Mouse (Mus musculus) MEL (cell line): Measurements from ENCODE around the gene Gm10577. TPM values are rescaled to one million over a fixed set of nuclear protein-coding genes. Genes with fewer than 3 reads are reported as not detected.

Experiments
- DNase-seq: peaks from one replicate; pipeline ENCODE4 v3.0.0; 2011; ENCODE audit warnings: low read depth, low spot score
- H3K27ac ChIP-seq: 2 replicates; pipeline ENCODE4 v1.5.1; 2012; ENCODE audit warnings: low read depth, mild to moderate bottlenecking, control low read depth, low read length, moderate library complexity; ENCODE audit not compliant: control insufficient read depth
- H3K27me3 ChIP-seq, 2 experiments: fragments of 150-350 bp in 1 of 2; sonication (generic) in 1 of 2; 2 replicates each; pipeline ENCODE4 v1.6.1; 2012; ENCODE audit warnings: low read length in 2 of 2, mild to moderate bottlenecking in 2 of 2, improper control_type of control experiment in 1 of 2, moderate library complexity in 1 of 2; ENCODE audit not compliant: insufficient read depth in 2 of 2, control insufficient read depth in 1 of 2
- H3K36me3 ChIP-seq, 2 experiments: 2 replicates each; pipeline ENCODE4 v1.6.1; 2012 to 2014; ENCODE audit warnings: low read length in 2 of 2, improper control_type of control experiment in 1 of 2, inconsistent platforms in 1 of 2, mild to moderate bottlenecking in 1 of 2; ENCODE audit not compliant: insufficient read depth in 2 of 2, control insufficient read depth in 1 of 2
- H3K4me1 ChIP-seq, 2 experiments: fragments of 150-350 bp in 1 of 2; sonication (generic) in 1 of 2; 2 replicates each; pipeline ENCODE4 v1.6.1; 2012; ENCODE audit warnings: low read length in 2 of 2, improper control_type of control experiment in 1 of 2, mild to moderate bottlenecking in 1 of 2; ENCODE audit not compliant: insufficient read depth in 2 of 2, control insufficient read depth in 1 of 2
- H3K4me3 ChIP-seq, 2 experiments: fragments of 150-350 bp in 1 of 2; sonication (generic) in 1 of 2; 2 replicates each; pipeline ENCODE4 v1.5.1; 2012; ENCODE audit warnings: low read depth in 2 of 2, low read length in 2 of 2, mild to moderate bottlenecking in 2 of 2, moderate library complexity in 2 of 2, control low read depth in 1 of 2, improper control_type of control experiment in 1 of 2; ENCODE audit not compliant: control insufficient read depth in 1 of 2, insufficient read depth in 1 of 2
- H3K79me2 ChIP-seq: 2 replicates; pipeline ENCODE4 v1.6.1; 2012; ENCODE audit warnings: mild to moderate bottlenecking, low read length, moderate library complexity; ENCODE audit not compliant: control insufficient read depth, poor library complexity, insufficient read depth
- H3K9ac ChIP-seq: 2 replicates; pipeline ENCODE4 v1.6.1; 2012; ENCODE audit warnings: low read depth, mild to moderate bottlenecking, control low read depth, low read length, moderate library complexity; ENCODE audit not compliant: control insufficient read depth, poor library complexity, severe bottlenecking
- H3K9me3 ChIP-seq: fragments of 150-350 bp; sonication (generic); replicated peaks from 2 replicates; pipeline ENCODE4 v1.6.1; 2012; ENCODE audit warnings: mild to moderate bottlenecking, low read length, improper control_type of control experiment, moderate library complexity; ENCODE audit not compliant: insufficient read depth
- BHLHE40 ChIP-seq: IDR thresholded peaks from 2 replicates; pipeline ENCODE4 v1.6.1; 2012; ENCODE audit warnings: low read depth, mild to moderate bottlenecking, inconsistent platforms, low read length, improper control_type of control experiment, borderline replicate concordance
- CHD1 ChIP-seq: IDR thresholded peaks from 2 replicates; pipeline ENCODE4 v1.6.1; 2012; ENCODE audit warnings: low read depth, mild to moderate bottlenecking, inconsistent platforms, low read length, improper control_type of control experiment
- CTCF ChIP-seq, 3 experiments: IDR thresholded peaks in 2 of 3; conservative IDR thresholded peaks in 1 of 3; 2 replicates each; pipeline ENCODE4 v1.5.1; 2011 to 2012; ENCODE audit warnings: low read length in 3 of 3, low read depth in 2 of 3, mild to moderate bottlenecking in 2 of 3, improper control_type of control experiment in 1 of 3, inconsistent platforms in 1 of 3, mixed read lengths in 1 of 3, moderate library complexity in 1 of 3; ENCODE audit not compliant: control insufficient read depth in 1 of 3, insufficient read depth in 1 of 3, poor library complexity in 1 of 3, severe bottlenecking in 1 of 3
- EP300 ChIP-seq, 2 experiments: IDR thresholded peaks; 2 replicates each; pipeline ENCODE4 v1.6.1; 2011; ENCODE audit warnings: improper control_type of control experiment in 2 of 2, low read length in 2 of 2, low read depth in 1 of 2, mild to moderate bottlenecking in 1 of 2
- GATA1 ChIP-seq: IDR thresholded peaks from 2 replicates; pipeline ENCODE4 v1.6.1; 2011; ENCODE audit warnings: low read depth, low read length, improper control_type of control experiment
- HCFC1 ChIP-seq: IDR thresholded peaks from 2 replicates; pipeline ENCODE4 v1.6.1; 2012; ENCODE audit warnings: low read depth, mild to moderate bottlenecking, inconsistent platforms, low read length, improper control_type of control experiment, moderate library complexity
- JUND ChIP-seq: IDR thresholded peaks from 2 replicates; pipeline ENCODE4 v1.6.1; 2011; ENCODE audit warnings: low read depth, mild to moderate bottlenecking, improper control_type of control experiment, low read length
- MAFK ChIP-seq: IDR thresholded peaks from 2 replicates; pipeline ENCODE4 v1.6.1; 2011; ENCODE audit warnings: low read depth, mild to moderate bottlenecking, low read length, improper control_type of control experiment, borderline replicate concordance
- MAZ ChIP-seq: IDR thresholded peaks from 2 replicates; pipeline ENCODE4 v1.6.1; 2012; ENCODE audit warnings: low read depth, mild to moderate bottlenecking, inconsistent platforms, low read length, improper control_type of control experiment
- MEF2A ChIP-seq: IDR thresholded peaks from 2 replicates; pipeline ENCODE4 v1.6.1; 2014; ENCODE audit warnings: low read depth, mild to moderate bottlenecking, inconsistent platforms, low read length, improper control_type of control experiment; ENCODE audit not compliant: poor library complexity, insufficient replicate concordance, severe bottlenecking; ENCODE audit errors: extremely low read depth
- MYB ChIP-seq: IDR thresholded peaks from 2 replicates; pipeline ENCODE4 v1.6.1; 2011; ENCODE audit warnings: mild to moderate bottlenecking, low read depth, low read length, improper control_type of control experiment
- NRF1 ChIP-seq: IDR thresholded peaks from 2 replicates; pipeline ENCODE4 v1.6.1; 2014; ENCODE audit warnings: low read depth, mild to moderate bottlenecking, inconsistent platforms, low read length, improper control_type of control experiment, moderate library complexity; ENCODE audit not compliant: poor library complexity, insufficient read depth, severe bottlenecking
- POLR2AphosphoS2 ChIP-seq: IDR thresholded peaks from 2 replicates; pipeline ENCODE4 v1.6.1; 2011; ENCODE audit warnings: low read length, improper control_type of control experiment
- POLR2AphosphoS5 ChIP-seq: IDR thresholded peaks from 2 replicates; pipeline ENCODE4 v1.6.1; 2012; ENCODE audit warnings: low read depth, borderline replicate concordance, mild to moderate bottlenecking, inconsistent platforms, low read length, moderate library complexity, mixed read lengths
- RAD21 ChIP-seq: IDR thresholded peaks from 2 replicates; pipeline ENCODE4 v1.6.1; 2011; ENCODE audit warnings: mild to moderate bottlenecking, low read depth, low read length, improper control_type of control experiment
- SIN3A ChIP-seq: IDR thresholded peaks from 2 replicates; pipeline ENCODE4 v1.6.1; 2012; ENCODE audit warnings: low read length, improper control_type of control experiment, inconsistent platforms
- SMC3 ChIP-seq: IDR thresholded peaks from 2 replicates; pipeline ENCODE4 v1.6.1; 2011; ENCODE audit warnings: low read depth, low read length, improper control_type of control experiment
- TAL1 ChIP-seq: IDR thresholded peaks from 2 replicates; pipeline ENCODE4 v1.6.1; 2012; ENCODE audit warnings: mild to moderate bottlenecking, inconsistent platforms, low read length, moderate library complexity, mixed read lengths
- TBP ChIP-seq: IDR thresholded peaks from 2 replicates; pipeline ENCODE4 v1.8.0; 2011; ENCODE audit warnings: low read depth, low read length, improper control_type of control experiment
- TCF12 ChIP-seq: IDR thresholded peaks from 2 replicates; pipeline ENCODE4 v1.6.1; 2014; ENCODE audit warnings: low read depth, mild to moderate bottlenecking, inconsistent platforms, low read length, improper control_type of control experiment, moderate library complexity
- UBTF ChIP-seq: IDR thresholded peaks from 2 replicates; pipeline ENCODE4 v1.6.1; 2012; ENCODE audit warnings: low read depth, mild to moderate bottlenecking, inconsistent platforms, low read length, improper control_type of control experiment, moderate library complexity, borderline replicate concordance; ENCODE audit not compliant: insufficient read depth
- USF1 ChIP-seq: IDR thresholded peaks from 2 replicates; pipeline ENCODE4 v1.6.1; 2014; ENCODE audit warnings: low read depth, mild to moderate bottlenecking, inconsistent platforms, low read length, improper control_type of control experiment, moderate library complexity
- ZC3H11A ChIP-seq: IDR thresholded peaks from 2 replicates; pipeline ENCODE4 v1.6.1; 2012; ENCODE audit warnings: low read depth, mild to moderate bottlenecking, inconsistent platforms, low read length, improper control_type of control experiment
- ZMIZ1 ChIP-seq: IDR thresholded peaks from 2 replicates; pipeline ENCODE4 v1.6.1; 2012; ENCODE audit warnings: low read depth, mild to moderate bottlenecking, inconsistent platforms, low read length, improper control_type of control experiment, moderate library complexity
- ZNF384 ChIP-seq: IDR thresholded peaks from 2 replicates; pipeline ENCODE4 v1.6.1; 2012; ENCODE audit warnings: low read depth, mild to moderate bottlenecking, inconsistent platforms, low read length, improper control_type of control experiment
- polyA plus RNA-seq, 2 experiments: library from polyadenylated mRNA; stranded (reverse) in 1 of 2; unstranded in 1 of 2; fragments of >175 nt in 1 of 2; fragments of >200 nt in 1 of 2; gene quantifications; 2 replicates each; pipeline versions ENCODE4 v1.2.1 to v1.2.4; 2012; ENCODE audit warnings: low replicate concordance in 2 of 2, low read depth in 1 of 2; ENCODE audit not compliant: insufficient read length in 2 of 2, insufficient read depth in 1 of 2, missing spikeins in 1 of 2
- total RNA-seq: library from RNA; depleted of rRNA; stranded (reverse); fragments of 300-350 nt; gene quantifications from 2 replicates; pipeline ENCODE4 v1.2.3, GENCODE M21; 2012; rRNA removed

Gene Gm10577
- total RNA-seq (not detected in 2 replicates), polyA plus RNA-seq (not detected)

DNA sequence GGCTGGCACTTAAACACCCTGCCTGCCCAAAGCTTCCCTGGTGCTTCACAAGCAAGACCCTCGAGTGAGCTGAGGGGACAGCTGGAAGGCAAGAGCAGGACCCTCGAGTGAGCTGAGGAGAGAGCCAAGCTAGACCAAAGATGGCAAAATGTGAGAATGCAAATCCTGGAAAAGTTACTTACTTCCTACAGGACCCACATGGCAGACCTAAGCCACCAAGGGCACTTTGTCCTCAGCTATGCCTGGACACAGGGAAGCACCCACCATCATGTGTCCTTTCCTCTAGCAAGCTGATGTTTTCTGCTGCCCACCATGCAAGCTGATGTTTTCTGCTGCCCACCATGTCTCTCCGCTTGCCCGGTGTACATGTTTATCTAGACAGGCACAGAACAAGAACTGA lies at the start of gene Gm10577:
TSS of gene Gm10577 (minus strand) at position 101 of the 400 bp plus-strand sequence.
- Histone ChIP-seq H3K4me1 (no peaks in the 10 kb centered on the region), H3K79me2 (no peaks in the 10 kb centered on the region), H3K4me3 (no peak within 1 kb of the TSS), H3K36me3 (no peaks in the 10 kb centered on the region), H3K27ac (no peak within 1 kb of the TSS), H3K27me3 (no peaks in the 10 kb centered on the region; a peak in 1 of 4 replicates), H3K9me3 (no peaks in the 10 kb centered on the region), H3K9ac (no peak within 1 kb of the TSS)
- DNase-seq, result no peak
- no peak for TF ChIP-seq ZMIZ1
- TF ChIP-seq CTCF (IDR thresholded peaks at IDR 0.05 in 2 of 3, conservative IDR thresholded peaks at IDR 0.05 in 1 of 3; ENCODE audit: control insufficient read depth in 1 of 3, insufficient read depth in 1 of 3, low read depth in 2 of 3, low read length in 3 of 3, poor library complexity in 1 of 3, severe bottlenecking in 1 of 3), result no peak
- TF ChIP-seq TBP, result no peak
- TF ChIP-seq NRF1, result no peak
- TF ChIP-seq JUND, result no peak
- no peak for TF ChIP-seq RAD21
- no peak for TF ChIP-seq BHLHE40
- no peak for TF ChIP-seq MAZ
- no peak for TF ChIP-seq SIN3A
- no peak for TF ChIP-seq UBTF
- no peak for TF ChIP-seq POLR2AphosphoS2
- TF ChIP-seq POLR2AphosphoS5, result no peak
- no peak for TF ChIP-seq TCF12
- no peak for TF ChIP-seq EP300 (IDR thresholded peaks at IDR 0.05; ENCODE audit: low read depth in 1 of 2, low read length in 2 of 2)
- TF ChIP-seq TAL1, result no peak
- no peak for TF ChIP-seq USF1
- TF ChIP-seq, all 39 proteins: peak for 0

- no peak for DNase-seq
- no peaks in the 10 kb centered on the region for H3K79me2 ChIP-seq
- no peaks in the 10 kb centered on the region for H3K36me3 ChIP-seq
- H3K27ac ChIP-seq, result no peak overlapping the region
- H3K9me3 ChIP-seq, result no peaks in the 10 kb centered on the region
- no peaks in the 10 kb centered on the region for H3K27me3 ChIP-seq
- no peak for TF ChIP-seq NRF1
- TF ChIP-seq MEF2A, result no peak
- no peak for TF ChIP-seq MAFK
- TF ChIP-seq ZC3H11A, result no peak
- TF ChIP-seq MYB, result no peak
- TF ChIP-seq GATA1, result no peak
- TF ChIP-seq ZNF384, result no peak
- TF ChIP-seq SMC3, result no peak
- TF ChIP-seq HCFC1, result no peak
- no peak for TF ChIP-seq TBP
- no peak for TF ChIP-seq USF1
- TF ChIP-seq SIN3A, result no peak
- no peak for TF ChIP-seq CHD1
- peaks cover 0 to 2% of the 10 kb centered on the region in 2 experiments; a peak in 2 of 4 replicates for H3K4me1 ChIP-seq
- no peak overlapping the region for H3K4me3 ChIP-seq
- no peak overlapping the region for H3K9ac ChIP-seq
Measured at GRCm38 (mm10) chr4:101069154-101069971, 48.9 kb upstream of the Gm10577 start.
